Mouse (Mus musculus) embryonic fibroblast, embryonic 13.5 days (primary cell): ENCODE results near the gene Hspb7.

Source experiments
- CTCF ChIP-seq: IDR thresholded peaks from 2 replicates; pipeline ENCODE4 v1.5.1; 2011; ENCODE audit warnings: mild to moderate bottlenecking, control low read depth, low read length, moderate library complexity, borderline replicate concordance; ENCODE audit not compliant: insufficient read depth
- POLR2A ChIP-seq: IDR thresholded peaks from 2 replicates; pipeline ENCODE4 v1.6.1; 2011; ENCODE audit warnings: low read depth, mild to moderate bottlenecking, control low read depth, low read length, moderate library complexity

GRCm38 (mm10) chr4:141474431-141474830 is 53.9 kb downstream of the Hspb7 start:
- no peak for TF ChIP-seq CTCF
- TF ChIP-seq POLR2A: no peak
